Mouse (Mus musculus): ENCODE measurements around the gene Bbof1.

The Bbof1 gene

DNA sequence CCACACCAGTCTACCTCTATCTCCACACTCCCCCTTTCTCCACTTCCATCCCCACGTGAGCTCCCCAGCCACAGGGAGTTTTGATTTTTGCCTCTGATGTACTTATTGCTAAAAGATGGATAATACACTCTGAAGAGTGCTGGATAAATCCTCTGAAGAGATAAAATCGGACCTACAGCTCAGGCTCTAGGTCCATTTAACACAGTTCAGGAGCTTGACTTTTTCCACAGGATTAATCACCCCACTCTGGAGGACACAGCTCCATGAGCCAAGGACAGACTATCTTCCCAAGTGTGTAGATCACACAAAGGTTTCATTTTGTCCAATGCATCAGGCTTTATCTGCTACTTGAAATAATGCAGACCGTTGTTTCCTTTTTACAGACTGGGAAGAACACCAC lies 8.8 kb upstream of the Bbof1 start:
- DNase-seq (ENCODE audit: low spot score): no peak

- no peak for DNase-seq (ENCODE audit: low spot score)
Observed at GRCm38 (mm10) chr12:84400653-84401052, 8.2 kb upstream of the Bbof1 start.

- no peak for DNase-seq (ENCODE audit: low spot score)
Observed at GRCm38 (mm10) chr12:84402923-84403322, 5.9 kb upstream of the Bbof1 start.

DNA sequence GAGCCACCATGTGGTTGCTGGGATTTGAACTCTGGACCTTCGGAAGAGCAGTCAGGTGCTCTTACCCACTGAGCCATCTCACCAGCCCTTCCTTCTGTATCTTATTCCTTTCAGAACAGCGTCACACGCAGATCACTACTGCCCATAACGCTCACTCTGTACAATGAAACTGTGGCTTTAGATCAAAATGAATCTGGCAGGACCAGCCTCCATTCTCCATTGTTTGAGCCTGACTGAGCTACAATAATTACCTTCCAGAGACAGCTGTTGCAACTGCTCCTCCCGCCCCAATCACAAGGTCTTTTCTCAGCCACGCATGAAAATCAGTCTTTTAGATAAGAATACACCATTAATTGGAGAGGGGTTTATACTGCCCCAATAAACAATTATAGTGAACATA lies 4.3 kb upstream of the Bbof1 start:
- DNase-seq (ENCODE audit: low spot score): no peak

DNA sequence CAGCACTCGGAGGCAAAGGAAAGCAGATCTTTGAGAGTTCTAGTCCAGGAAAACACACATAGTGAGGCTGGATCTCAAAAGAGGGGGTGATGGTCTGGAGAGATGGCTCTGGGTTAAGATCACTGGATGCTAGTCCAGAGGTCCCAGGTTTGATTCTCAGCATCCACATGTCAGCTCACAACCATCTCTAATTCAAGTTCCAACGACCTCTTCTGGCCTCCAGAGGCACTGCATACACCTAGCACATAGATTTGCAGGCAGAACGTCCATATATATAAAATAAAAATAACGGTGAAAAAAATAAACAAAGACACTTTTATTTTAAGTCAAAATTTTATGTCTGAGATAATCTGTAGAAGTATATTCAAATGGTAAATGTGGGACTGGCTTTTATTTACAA lies 1.6 kb upstream of the Bbof1 start:
- no peak for DNase-seq (ENCODE audit: low spot score)

DNA sequence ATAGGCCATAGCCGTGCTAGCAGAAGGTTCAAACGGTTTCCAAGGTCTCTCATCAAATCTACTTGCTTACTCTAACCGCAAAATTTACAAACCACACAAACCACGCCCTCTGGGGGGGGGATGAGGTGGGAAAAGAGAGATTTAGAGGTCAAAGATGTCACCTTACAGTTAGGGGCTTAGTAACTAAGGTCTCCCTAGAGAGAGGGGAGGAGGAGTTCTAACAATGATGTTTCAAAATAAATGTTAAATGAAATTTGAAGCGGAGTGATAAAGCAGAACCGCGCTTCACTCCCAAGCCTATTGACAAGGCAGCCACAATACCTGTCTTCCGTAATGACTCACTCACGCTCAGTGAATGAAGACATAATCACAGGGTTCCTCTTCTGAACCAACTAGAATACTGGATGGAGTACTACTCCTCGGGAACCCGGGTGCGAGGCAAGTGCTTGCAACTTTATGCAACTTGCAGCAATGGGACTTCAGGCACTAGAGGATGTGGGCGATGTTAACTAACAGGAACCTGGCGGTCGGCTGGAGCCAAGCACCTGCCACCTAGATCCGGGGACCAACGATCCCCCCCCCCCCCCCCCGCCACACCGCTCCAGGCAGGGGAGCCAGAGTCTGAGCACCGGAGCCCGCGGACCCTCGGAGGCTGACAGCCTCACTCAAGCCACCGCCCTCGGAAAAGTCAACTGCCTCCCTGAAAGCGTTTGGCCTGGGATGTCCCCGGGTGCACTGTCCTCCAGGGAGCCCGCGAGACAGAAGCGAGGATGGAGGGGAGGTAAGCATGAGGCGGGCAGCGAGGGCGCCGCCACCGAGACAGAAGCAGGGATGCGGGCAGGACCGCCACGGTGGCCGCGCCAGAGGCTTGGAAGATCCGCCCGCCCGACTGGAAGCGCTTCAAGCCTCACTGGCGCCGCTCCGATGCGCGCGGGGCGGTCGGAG lies 725 bp upstream of the Bbof1 start:
- no peak for DNase-seq (ENCODE audit: low spot score)

DNA sequence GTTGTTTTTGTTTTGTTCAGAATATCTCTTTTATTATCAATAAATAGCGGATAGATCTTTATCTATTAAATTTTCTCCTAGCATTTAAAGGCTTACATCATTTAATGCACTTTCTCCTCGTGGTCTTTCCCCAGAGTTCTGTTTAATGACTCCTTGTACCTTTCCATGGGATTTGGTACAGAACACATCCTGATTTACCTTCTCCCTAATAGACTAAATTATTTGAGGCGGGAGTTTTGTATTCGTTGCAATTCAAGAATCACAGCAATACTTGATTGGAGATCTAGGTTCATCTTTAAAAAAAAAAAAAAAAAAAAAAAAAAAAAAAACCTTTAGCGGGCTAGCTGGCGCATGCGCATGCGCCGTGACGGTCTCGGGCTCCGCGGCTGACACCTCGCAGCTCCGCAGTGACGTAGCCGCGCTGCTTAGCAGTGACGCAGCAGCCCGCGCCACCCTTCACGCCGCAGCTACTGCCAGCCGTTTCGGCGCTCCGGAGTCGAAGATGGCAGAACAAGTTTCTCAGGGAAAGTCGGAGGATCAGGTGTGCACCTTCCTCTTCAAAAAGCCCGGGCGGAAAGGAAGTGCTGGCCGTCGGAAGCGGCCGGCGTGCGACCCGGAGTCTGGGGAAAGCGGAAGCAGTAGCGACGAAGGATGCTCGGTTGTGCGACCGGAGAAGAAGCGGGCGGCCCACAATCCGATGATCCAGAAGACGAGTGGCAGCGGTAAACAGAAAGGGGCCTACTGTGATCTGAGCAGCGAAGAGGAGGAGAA lies 8.1 kb downstream of the Bbof1 start, which contains the start of gene Rnf113a2:
Gene Rnf113a2 (plus strand): TSS at position 363 of the 771 bp plus-strand sequence.
- DNase-seq (ENCODE audit: low spot score): peak; percentile 75

- DNase-seq (ENCODE audit: low spot score): no peak
Observed at GRCm38 (mm10) chr12:84417605-84417922, 8.7 kb downstream of the Bbof1 start.

DNA sequence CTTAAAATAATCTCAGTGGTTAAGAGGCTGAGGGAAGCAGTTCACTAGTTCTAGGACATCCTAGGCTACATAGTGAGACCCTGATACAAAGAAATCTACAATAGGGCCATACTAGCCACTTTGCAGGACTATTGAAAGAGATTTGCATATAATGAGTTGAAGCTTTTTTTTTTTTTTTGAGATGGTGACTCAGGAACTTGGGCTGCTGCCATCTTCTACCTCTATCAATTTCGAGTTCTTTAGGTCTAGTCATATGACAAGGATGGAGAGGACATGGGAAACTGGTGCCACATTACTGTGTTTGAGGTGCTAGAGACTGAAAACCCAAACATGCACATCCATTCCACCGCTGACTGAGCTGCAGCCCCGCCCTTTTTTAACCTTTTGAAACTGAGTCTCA lies 15.1 kb downstream of the Bbof1 start:
- DNase-seq (ENCODE audit: low spot score): no peak

DNA sequence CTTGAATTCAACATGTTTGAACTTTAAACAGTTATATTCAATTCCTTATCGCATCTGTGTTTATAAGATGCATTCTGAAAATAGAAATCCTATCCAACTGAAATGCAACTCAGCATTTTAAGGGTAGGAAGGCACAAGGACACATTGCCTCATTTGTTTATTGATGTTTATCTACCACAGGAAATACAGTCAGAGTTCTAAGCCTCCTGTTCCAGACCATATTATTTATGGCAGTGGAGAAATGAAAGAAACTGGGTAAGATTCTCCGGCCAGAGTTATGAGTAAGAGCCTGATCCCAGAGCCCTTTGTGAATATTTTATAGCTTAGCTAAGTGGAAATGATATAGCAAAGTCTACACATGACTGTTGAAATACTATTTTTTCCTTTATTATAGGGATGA lies 21.0 kb downstream of the Bbof1 start:
- DNase-seq (ENCODE audit: low spot score): no peak

DNA sequence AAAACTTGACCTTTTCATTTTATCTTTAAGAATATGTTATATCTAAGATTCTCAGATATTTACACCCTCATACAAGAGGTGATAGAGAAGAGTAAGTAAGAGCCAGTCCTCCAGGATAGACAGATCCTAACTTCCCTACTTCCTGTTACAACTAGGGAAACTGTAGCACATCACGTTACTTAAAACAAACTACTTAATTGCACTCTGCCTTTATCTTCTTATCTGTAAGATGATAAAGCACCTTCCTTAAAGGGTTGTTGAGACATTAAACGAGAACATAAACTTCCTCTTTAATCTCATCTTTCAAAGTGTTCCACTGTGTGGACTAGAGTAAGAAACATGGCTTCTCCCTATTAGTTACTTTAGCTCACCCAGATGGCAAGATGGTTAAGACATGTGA lies 29.8 kb downstream of the Bbof1 start:
- no peak for DNase-seq (ENCODE audit: low spot score)

DNA sequence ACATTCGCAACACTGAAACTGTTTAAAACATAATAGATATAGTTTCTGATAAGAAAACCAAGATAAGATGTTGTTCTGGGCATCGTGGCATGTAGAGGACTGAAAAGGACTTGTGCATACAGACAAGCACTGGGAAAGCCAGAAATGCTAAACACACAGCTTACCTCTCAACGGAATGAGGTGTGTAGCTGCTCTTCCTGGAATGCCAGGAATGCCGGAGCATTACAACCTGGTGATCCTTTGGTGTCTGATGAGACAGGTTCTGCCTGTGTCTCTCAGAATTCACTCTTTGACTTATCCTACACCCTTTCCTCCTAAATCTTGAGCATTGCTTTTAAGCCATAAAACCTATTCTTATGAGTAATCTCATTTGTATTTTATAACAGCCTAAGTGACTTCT lies 33.7 kb downstream of the Bbof1 start:
- no peak for DNase-seq (ENCODE audit: low spot score)

- no peak for DNase-seq (ENCODE audit: low spot score)
Observed at GRCm38 (mm10) chr12:84447386-84447785, 38.5 kb downstream of the Bbof1 start.

DNA sequence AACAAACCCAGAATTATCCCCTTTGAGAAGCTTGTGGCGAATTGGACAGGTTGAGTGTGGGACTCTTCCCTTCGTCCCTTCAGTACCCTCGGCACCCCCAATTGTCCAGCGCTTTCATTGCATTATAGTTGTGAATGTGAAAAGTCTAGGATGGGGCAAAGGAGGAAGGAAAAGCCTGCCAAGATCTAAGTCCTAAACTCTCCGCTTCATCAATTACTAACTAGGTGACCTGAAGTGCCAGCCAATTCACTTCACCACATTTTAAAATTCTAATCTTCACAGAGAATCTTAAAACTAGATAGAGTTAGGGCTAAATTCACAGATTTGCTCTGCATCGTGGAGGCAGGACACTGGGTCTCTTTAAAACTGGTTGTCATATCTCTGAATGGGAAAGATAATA lies 39.3 kb downstream of the Bbof1 start:
- DNase-seq (ENCODE audit: low spot score): no peak

DNA sequence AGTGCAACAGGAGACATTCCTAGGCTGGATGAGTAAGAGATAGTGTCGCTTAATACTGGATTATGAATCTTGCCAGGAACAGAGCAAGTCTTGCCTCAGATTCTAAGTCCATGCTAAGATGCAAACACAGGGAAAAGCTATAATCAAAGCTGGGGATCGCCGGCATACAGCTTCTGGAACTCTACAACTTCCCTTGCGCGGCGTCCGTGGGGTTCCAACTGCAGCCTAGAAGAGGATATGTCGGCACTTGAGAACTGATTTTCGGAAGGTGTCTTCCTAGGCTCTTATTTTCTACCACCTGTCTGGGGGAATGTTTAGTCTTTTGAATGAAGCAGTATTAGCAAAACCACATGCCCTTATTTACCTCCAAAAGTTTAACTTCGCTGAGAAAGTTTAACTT lies 41.0 kb downstream of the Bbof1 start:
- no peak for DNase-seq (ENCODE audit: low spot score)

DNA sequence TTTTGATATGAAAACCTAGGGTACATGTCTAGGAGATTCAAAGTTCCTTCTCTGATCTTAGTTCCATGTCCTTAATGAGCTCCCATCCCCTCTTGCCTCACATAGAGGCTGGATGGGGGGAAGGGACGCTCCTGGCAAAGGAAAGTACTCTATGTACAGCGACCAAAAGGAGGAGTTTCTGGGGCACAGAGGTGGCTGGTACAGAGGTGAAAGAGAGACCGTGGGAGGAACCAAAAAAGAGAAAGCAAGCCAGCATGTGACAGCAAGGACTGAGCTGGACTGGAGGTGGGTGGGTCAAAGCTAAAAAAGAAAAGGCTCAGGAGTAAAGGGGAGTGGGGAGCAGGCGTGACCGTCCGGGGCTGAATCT lies 41.5 kb downstream of the Bbof1 start:
- no peak for DNase-seq (ENCODE audit: low spot score)

DNA sequence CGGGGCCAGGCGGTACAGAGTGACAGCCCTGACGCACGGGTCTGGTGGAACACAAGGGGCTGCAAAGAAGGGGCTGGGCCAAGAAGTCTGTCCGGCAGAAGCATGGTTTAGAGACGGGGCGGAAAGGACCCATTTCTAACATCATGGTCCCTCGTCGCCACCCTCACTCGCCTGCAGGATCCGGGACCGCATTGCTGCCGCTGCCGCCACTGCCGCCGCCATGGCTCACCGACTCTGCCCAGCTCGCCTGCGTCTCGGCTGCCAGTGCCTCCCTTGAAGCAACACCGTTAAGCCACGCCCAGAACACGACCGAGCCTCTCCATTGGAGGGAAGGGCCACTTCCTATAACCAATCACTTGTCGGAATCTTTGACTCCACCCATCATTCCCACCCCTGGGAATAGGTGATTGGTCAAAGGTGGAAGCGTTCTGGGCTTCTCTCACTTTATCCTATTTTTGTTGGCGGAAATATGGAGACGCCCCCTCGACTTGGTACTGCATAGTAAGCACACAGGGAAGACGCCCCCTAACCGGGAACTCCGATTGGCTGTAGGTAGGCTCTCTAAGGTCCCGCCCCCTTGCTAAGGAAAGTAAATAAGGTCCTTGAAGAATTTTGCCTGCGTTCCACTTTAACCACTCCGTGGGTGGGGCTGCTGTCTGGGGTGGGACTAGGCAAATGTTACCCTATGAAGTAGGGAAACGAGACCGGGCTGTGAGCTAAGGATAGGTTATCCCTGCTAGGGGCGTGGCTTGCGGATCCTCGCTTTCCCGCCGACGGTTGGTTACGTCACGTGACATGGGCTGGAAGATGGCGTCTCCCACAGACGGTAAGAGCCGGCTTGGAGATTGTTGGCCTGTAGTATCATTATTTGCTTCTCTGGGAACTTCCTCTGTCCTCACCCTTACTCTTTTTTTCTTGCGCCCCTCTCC lies 42.1 kb downstream of the Bbof1 start, which contains the start of the genes Aldh6a1 and Lin52:
Gene Aldh6a1 (minus strand): TSS at position 287 of the 929 bp plus-strand sequence.
Gene Lin52 (plus strand): TSS at position 705 of the 929 bp plus-strand sequence.
- peak; percentile 99 for DNase-seq (ENCODE audit: low spot score)

GRCm38 (mm10) chr12:84451801-84452200 lies 42.9 kb downstream of the Bbof1 start:
- no peak for DNase-seq (ENCODE audit: low spot score)

GRCm38 (mm10) chr12:84456911-84457310 lies 48.0 kb downstream of the Bbof1 start:
- no peak for DNase-seq (ENCODE audit: low spot score)

- no peak for DNase-seq (ENCODE audit: low spot score)
Observed at GRCm38 (mm10) chr12:84459845-84460244, 51.0 kb downstream of the Bbof1 start.

DNA sequence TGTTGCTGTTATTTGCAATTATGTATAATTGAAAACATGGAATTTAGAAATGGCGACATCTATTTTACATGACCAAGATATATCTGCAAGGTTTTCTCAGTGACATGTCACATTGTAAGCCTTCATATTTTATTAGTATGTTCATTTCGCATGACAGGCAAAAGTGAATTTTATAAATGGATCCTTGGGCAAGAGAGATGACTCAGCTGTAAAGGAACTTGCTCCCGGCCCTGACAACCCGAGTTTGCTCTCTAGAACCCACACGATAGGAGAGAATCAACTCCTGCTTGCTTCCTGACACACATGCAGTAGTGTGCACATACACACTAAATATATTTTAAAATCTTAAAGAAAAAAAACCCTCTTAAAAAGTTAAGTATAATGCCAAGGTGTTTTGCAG lies 52.5 kb downstream of the Bbof1 start:
- no peak for DNase-seq (ENCODE audit: low spot score)

DNA sequence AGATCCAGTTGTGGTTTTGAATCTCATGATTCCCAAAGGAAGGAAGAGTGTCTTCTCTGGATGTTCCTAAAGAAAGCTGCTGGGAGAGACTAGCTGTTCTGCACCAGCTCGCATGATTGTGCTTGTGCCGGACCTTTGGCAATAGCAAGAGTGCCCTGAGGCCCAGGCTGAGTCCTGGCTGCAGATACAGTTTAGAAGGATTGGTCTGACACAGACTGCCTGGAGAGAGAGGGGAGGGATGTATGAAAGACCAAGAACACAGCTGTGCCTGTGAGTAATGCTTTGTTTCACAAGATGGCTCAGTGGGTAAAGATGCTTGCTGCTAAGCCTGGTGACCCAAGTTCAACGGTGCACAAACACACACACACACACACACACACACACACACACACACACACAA lies 54.0 kb downstream of the Bbof1 start:
- DNase-seq (ENCODE audit: low spot score): no peak

All from left cerebral cortex, adult 11 months (tissue).